Mouse (Mus musculus) neural tube, embryonic 13.5 days (tissue): ENCODE results near the gene Cdca8. TPM values are rescaled to one million over a fixed set of nuclear protein-coding genes. Genes with fewer than 3 reads are reported as not detected.

Experiments
- ATAC-seq: fragments of 200-750 bp; cut with Nextera tagmentation; 2 replicates; pipeline ENCODE4 v1.8.0; 2017; ENCODE audit warnings: low read depth, mild to moderate bottlenecking, moderate TSS enrichment, moderate library complexity
- H3K27ac ChIP-seq: fragments of 300-500 bp; sonication (generic); replicated peaks from 2 replicates; pipeline ENCODE4 v1.5.1; 2015; ENCODE audit warnings: moderate library complexity, mild to moderate bottlenecking, inconsistent platforms
- H3K27me3 ChIP-seq: fragments of 300-500 bp; sonication (generic); 2 replicates; pipeline ENCODE4 v1.6.1; 2015; ENCODE audit warnings: mild to moderate bottlenecking, inconsistent platforms
- H3K36me3 ChIP-seq: fragments of 300-500 bp; sonication (generic); 2 replicates; pipeline ENCODE4 v1.6.1; 2015; ENCODE audit warnings: mild to moderate bottlenecking, inconsistent platforms
- H3K4me1 ChIP-seq: fragments of 300-500 bp; sonication (generic); replicated peaks from 2 replicates; pipeline ENCODE4 v1.6.1; 2015; ENCODE audit warnings: inconsistent platforms
- H3K4me2 ChIP-seq: fragments of 300-500 bp; sonication (generic); 2 replicates; pipeline ENCODE4 v1.6.1; 2015; ENCODE audit warnings: inconsistent platforms, mild to moderate bottlenecking, moderate library complexity
- H3K4me3 ChIP-seq: fragments of 300-500 bp; sonication (generic); 2 replicates; pipeline ENCODE4 v1.5.1; 2015; ENCODE audit warnings: mild to moderate bottlenecking, inconsistent platforms
- H3K9ac ChIP-seq: fragments of 300-500 bp; sonication (generic); 2 replicates; pipeline ENCODE4 v1.6.1; 2015; ENCODE audit warnings: moderate library complexity, mild to moderate bottlenecking, inconsistent platforms
- H3K9me3 ChIP-seq: fragments of 300-500 bp; sonication (generic); 2 replicates; pipeline ENCODE4 v1.6.1; 2016; ENCODE audit warnings: inconsistent platforms
- WGBS: fragments of 180-500 bp; shearing (Covaris S2); methylation state at CpG from one replicate; pipeline ENCODE4 v1.1.7; 2015; 5-methylcytosine and 5-hydroxymethylcytosine counted together
- polyA plus RNA-seq: library from polyadenylated mRNA; unstranded; fragments of >200 nt; fragmentation: Nextera tagmentation; extraction: Ambion mirVana; gene quantifications from 2 replicates; pipeline ENCODE4 v1.2.1, GENCODE M21; 2015

Gene Cdca8
- polyA plus RNA-seq, 1 experiment from 2014 or later = 30.1 TPM

DNA sequence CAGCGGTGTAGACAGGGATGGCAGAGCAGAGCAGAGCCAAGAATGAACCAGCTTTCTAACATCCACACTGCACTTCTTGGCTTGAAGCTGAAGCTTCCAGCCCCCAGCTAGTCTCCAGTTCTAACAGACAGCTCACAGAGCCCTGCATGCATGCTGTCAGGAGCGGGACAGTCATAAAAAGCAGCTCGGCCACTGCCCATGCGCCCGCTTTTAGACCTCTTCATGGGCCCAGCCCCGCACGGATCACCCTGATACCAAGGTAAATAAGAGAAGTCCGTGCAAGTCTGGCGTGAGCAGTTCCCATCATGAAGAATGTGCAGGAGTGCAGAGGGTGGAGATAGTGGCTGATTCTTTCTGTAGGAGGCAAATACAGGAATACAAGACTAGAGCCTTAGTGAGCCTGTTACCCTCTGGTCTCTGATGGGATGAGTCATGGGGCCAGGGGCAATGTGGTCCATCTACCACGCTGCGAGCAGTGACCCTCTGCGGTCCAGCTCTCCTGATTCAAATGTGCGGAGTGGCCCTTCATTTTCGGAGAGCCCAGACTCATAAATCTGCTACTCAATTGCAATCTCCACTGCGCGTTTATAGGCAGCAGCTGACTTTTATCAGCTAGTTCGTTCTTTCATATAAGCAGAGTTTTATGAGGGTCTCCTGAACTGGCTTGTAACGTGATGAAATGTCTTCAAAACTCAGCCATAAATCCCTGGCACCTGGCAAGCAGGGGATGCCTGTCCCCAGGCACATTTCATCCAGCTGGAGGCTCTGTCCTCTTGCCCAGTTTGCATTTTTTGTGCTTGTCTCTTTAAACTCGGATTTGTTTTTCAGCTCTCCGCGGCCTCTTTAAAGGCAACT is 11.3 kb upstream of the Cdca8 start:
- Histone ChIP-seq H3K27me3 (no peaks in the 10 kb centered on the region), H3K9me3 (no peaks in the 10 kb centered on the region), H3K4me2 (no peak overlapping the region), H3K9ac (no peak overlapping the region; the same call in 1 of the 2 replicates), H3K4me1 (0 out of 2 replicates have a peak, but pooled peaks cover 8% of the 10 kb centered on the region), H3K27ac (no peak overlapping the region), H3K36me3 (no peaks in the 10 kb centered on the region), H3K4me3 (no peak overlapping the region)
- no peak for ATAC-seq
- WGBS = 57% methylated on average over 21 of the region's 21 CpGs

DNA sequence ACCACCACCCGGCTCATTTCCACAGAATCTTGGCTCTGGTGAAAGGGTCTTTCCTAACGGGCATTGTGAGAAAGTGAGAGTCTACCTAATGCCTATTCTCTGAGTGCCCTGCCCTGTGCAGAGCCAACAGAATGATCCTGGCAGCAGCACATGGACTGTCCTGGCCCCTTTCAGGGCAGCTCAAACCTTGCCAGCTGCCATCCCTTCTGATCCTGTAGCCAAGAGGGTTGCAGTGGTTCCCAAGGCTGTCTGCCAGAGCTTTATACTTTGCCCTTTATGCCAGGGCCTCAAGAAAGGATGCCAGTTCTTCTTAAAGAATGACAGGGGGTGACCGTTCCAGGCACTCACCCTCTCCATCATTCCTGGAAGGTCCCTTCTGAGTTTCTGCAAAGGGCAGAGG is 10.4 kb upstream of the Cdca8 start:
- no peak for ATAC-seq

DNA sequence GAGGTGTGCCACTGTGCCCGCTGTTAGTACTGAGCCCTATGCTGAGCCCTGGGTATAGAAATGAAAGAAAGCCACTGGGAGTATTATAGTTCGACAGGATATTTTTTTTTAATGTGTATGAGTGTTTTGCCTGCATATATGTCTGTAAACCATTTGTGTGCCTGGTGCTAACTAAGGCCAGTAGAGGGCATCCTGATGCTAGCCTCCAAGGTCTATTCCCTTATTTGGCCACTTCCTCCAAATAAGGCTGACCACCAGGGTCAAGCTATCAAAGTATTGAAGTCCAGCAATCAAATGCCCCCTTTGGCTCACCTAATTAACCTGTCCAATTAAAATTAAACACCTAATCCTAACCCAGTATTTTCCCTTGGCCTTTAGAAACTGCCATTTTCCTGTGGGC is 5.8 kb upstream of the Cdca8 start:
- H3K4me2 ChIP-seq = no peak overlapping the region
- no peak overlapping the region for H3K4me3 ChIP-seq
- 62% methylated on average over 2 of the region's 2 CpGs for whole genome bisulfite sequencing
- peaks cover 24% of the 10 kb centered on the region for H3K36me3 ChIP-seq
- no peaks in the 10 kb centered on the region for H3K4me1 ChIP-seq
- H3K9ac ChIP-seq = no peak overlapping the region
- H3K27me3 ChIP-seq = no peaks in the 10 kb centered on the region
- no peak for ATAC-seq
- no peak overlapping the region for H3K27ac ChIP-seq
- H3K9me3 ChIP-seq = no peaks in the 10 kb centered on the region

More for the DNA sequence above, 10.4 kb upstream of the Cdca8 start:
- Histone ChIP-seq H3K9ac (no peak overlapping the region), H3K27ac (no peak overlapping the region), H3K27me3 (no peaks in the 10 kb centered on the region), H3K9me3 (no peaks in the 10 kb centered on the region), H3K4me1 (0 out of 2 replicates have a peak, but pooled peaks cover 8% of the 10 kb centered on the region), H3K4me2 (no peak overlapping the region), H3K36me3 (no peaks in the 10 kb centered on the region), H3K4me3 (no peak overlapping the region)
- 81% methylated on average over 3 of the region's 3 CpGs for WGBS

DNA sequence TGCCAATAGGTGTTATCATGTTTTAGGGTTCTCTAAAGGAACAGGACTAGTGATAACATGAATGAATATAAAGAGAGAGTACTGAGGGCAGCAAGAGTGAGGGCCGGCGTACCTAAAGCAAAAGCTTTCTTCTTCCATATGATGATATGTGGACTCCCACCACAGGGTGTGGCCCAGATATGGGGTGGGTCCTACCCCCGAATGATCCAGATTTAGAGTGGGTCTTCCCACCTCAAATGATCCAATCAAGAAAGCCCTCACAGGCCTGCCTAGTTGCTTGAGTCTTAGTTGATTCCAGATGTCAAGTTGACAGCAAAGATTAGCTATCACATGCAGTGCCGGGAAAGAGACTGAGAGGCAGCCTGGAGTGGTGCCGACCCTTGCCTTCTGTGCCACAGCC is 4.7 kb upstream of the Cdca8 start:
- no peak for ATAC-seq
- WGBS = 90% methylated on average over 5 of the region's 5 CpGs
- no peaks in the 10 kb centered on the region for H3K4me1 ChIP-seq

DNA sequence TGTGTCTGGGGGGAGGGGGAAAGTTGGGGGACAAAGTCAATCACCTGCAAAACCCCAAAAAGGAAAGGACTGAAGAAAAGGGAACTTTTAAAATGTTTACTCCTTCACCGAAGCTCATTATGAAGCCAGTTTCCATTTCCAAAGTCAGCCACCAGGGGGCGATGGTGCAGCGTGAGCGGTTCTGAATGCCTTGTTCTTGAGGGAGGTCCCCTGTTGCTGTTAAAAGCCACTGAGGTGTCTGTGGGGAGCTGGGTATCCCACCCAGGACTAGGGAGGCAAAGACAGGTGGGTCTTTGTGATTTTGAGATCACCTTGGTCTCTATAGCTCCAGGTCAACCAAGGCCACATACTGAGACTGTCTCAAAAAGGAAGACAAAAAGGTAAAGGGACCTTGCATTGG is 3.9 kb upstream of the Cdca8 start:
- WGBS = 10% methylated on average over 4 of the region's 4 CpGs
- peak; percentile 70 for ATAC-seq
- no peak overlapping the region for H3K4me3 ChIP-seq
- no peaks in the 10 kb centered on the region for H3K27me3 ChIP-seq
- H3K9ac ChIP-seq = no peak overlapping the region
- peaks cover 5% of the 10 kb centered on the region for H3K4me1 ChIP-seq
- no peaks in the 10 kb centered on the region for H3K9me3 ChIP-seq
- H3K4me2 ChIP-seq = no peak overlapping the region
- no peak overlapping the region for H3K27ac ChIP-seq
- H3K36me3 ChIP-seq = peaks cover 36% of the 10 kb centered on the region

More for the DNA sequence above, 4.7 kb upstream of the Cdca8 start:
- H3K36me3 ChIP-seq = peaks cover 32% of the 10 kb centered on the region
- H3K27ac ChIP-seq = no peak overlapping the region
- no peak overlapping the region for H3K4me3 ChIP-seq
- H3K4me2 ChIP-seq = no peak overlapping the region
- no peaks in the 10 kb centered on the region for H3K27me3 ChIP-seq
- no peak overlapping the region for H3K9ac ChIP-seq
- H3K9me3 ChIP-seq = no peaks in the 10 kb centered on the region

DNA sequence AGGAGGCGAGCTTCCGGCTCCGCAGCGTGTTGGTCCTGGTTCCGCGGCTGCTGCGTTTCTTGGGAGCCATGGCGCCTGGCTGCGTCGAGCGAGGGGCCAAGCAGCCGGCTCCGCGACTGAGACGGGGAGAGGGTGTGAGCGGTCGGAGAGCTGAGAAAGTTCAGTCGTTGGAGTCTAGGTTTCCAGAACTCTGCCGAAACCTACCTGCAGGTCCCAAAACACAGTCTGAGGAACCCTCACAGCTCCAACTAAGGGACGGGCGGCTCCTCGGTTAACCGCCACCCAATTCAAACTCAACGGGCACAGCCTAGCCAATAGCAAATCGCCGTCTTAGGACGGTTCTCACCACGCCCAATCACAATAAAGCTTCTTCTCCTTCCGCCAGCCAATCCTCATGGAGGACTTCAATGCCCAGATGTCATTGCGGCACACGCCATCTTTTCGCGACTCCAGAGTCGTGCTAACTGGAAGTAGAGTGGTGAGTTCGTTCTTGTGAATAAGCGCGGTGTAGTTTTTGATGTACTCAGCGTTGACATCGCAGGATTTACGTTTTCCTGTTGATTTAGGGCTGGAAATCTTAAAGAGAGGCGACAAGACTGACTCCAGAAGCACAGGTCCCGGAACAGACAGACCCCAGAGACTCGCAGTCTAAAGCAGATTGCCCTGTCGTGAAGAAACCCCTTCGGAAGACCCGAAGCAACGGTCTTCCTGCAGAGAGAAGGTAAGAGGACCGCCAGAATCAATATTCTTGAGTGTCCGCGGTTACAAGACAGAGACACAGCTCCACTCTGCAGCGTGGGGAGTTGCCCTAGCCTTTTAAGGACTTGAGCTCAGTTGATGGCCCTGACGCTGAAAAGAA is 2.3 kb downstream of the Cdca8 start, which contains the start of gene 9930104L06Rik:
Gene 9930104L06Rik (plus strand): TSS at position 436 of the 859 bp plus-strand sequence.
- no peaks in the 10 kb centered on the region for H3K9me3 ChIP-seq
- WGBS = under 1% methylated on average over 52 of the region's 52 CpGs
- peak; percentile 99 for ATAC-seq

DNA sequence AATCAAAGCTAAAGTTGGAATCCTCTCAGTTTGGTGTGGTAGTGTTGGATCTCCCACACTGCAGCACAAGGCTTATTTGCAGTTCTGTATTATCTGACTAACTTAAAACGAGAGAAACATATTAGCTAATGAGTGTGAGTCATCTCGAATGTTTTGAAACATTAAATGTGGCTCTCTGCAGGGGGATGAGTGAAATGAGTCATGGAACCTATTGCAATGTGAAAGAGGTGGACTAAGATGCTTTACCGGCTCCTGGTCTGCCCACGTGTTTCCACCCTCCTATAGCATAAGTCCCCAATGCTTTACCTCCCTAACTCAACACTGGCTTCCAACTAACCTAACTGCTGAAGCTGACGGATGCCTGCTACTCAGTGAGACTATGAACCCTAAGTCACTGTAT is 11.0 kb downstream of the Cdca8 start:
- Histone ChIP-seq H3K27me3 (no peaks in the 10 kb centered on the region), H3K4me3 (no peak overlapping the region), H3K9ac (no peak overlapping the region), H3K36me3 (peaks cover 36% of the 10 kb centered on the region), H3K27ac (no peak overlapping the region), H3K4me2 (no peak overlapping the region), H3K9me3 (no peaks in the 10 kb centered on the region), H3K4me1 (no peaks in the 10 kb centered on the region)
- WGBS = 91% methylated on average over 5 of the region's 5 CpGs
- ATAC-seq = no peak

More for the DNA sequence above, 2.3 kb downstream of the Cdca8 start, which contains the start of gene 9930104L06Rik:
- H3K4me3 ChIP-seq = peak within 1 kb of the TSS; percentile 70
- peak within 1 kb of the TSS; percentile 82 for H3K9ac ChIP-seq
- peak within 1 kb of the TSS; percentile 91 for H3K4me2 ChIP-seq
- H3K36me3 ChIP-seq = peaks cover 28% of the 10 kb centered on the region
- no peak within 1 kb of the TSS for H3K27ac ChIP-seq
- no peaks in the 10 kb centered on the region for H3K27me3 ChIP-seq
- H3K4me1 ChIP-seq = peaks cover 24% of the 10 kb centered on the region

DNA sequence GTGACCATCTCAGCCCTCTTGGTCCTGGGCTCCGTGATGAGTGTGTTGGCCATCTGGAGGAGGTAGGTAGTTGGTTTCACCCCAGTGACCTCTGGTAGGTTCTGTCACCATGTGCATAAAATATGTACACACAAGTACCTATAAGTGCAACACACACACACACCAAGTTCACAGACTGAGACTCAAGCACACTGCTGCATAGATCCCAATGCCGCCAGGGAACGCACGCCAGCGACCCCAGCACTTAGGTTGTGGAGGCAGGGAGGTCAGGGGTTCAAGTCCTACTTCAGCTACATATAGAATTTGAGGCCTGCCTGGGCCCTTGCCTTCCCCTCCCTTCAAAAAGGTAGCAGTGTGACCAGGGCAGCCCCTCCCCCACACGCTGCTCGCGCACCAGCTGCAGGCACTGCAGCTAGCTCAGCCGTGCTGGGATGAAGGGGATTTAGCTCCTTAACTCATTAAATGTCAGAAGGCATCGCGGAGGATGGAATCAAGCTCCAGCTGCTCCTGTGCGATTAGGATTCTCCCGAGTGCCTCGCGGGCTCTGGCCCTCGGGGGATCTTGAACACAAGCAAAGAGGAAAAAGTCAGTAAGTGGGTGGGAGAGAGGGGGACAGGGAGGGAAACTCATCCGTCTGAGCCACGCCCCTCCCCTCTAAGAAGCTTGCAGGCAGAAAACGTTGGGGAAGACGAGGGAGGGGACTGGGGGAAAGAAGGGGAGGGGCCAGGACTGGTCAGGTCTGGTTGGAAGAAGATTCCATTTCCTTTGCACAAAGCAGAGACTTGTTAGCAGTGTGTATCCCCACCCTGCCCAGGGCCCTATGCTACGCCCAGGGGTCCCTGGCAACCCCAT is 32.9 kb downstream of the Cdca8 start:
- Histone ChIP-seq H3K36me3 (no peaks in the 10 kb centered on the region), H3K4me1 (peaks cover 21% of the 10 kb centered on the region), H3K27me3 (no peaks in the 10 kb centered on the region), H3K9ac (peak overlapping the region; percentile 58), H3K27ac (peak overlapping the region; percentile 78), H3K9me3 (no peaks in the 10 kb centered on the region), H3K4me2 (peak overlapping the region; percentile 46), H3K4me3 (peak overlapping the region; percentile 15; the same call in 1 of the 2 replicates)
- WGBS = 12% methylated on average over 21 of the region's 21 CpGs
- peak; percentile 81 for ATAC-seq

DNA sequence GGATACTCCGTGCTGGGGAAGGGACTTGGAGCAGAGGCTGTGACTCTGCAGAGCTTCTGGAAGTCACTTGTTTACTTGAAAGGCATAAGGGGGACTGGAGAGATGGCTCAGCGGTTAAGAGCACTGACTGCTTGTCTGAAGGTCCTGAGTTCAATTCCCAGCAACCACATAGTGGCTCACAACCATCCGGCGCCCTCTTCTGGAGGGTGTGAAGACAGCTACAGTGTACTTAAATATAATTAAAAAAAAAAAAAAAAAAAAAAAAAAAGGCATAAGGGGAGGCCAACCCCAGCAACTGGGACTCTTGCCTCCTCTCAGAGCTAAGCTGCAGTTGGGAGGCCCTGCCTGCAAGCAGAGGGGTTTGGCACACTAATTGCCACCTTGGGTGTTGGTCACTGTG is 33.7 kb downstream of the Cdca8 start:
- H3K36me3 ChIP-seq = no peaks in the 10 kb centered on the region
- no peak for ATAC-seq
- no peak overlapping the region for H3K4me2 ChIP-seq
- peaks cover 21% of the 10 kb centered on the region for H3K4me1 ChIP-seq
- WGBS = 74% methylated on average over 4 of the region's 4 CpGs
- no peaks in the 10 kb centered on the region for H3K27me3 ChIP-seq
- H3K9me3 ChIP-seq = no peaks in the 10 kb centered on the region
- no peak overlapping the region for H3K9ac ChIP-seq
- peak overlapping the region; percentile 78; the same call in 1 of the 2 replicates for H3K27ac ChIP-seq
- H3K4me3 ChIP-seq = no peak overlapping the region

DNA sequence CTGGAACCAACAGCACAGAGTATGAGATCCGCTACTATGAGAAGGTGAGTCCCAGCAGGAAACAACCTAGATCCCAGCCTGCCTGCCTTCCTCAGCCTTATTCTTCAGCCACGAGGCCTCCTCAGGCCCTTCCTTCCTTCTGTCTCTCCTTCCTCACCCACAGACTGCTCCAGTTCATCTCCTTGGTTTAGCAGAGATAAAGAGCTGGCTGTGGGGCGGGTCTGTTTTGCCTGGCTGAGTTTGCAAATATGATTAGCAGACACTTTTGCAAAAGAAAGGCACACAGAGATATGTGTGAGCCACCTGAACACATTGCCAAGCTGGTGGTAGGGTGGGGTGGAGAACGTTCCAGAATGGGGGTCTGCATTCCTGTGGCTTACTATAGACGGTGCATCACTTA is 39.2 kb downstream of the Cdca8 start:
- Histone ChIP-seq H3K9ac (no peak overlapping the region), H3K4me2 (no peak overlapping the region), H3K4me1 (peaks cover 14% of the 10 kb centered on the region; the same call in 1 of the 2 replicates), H3K27ac (no peak overlapping the region), H3K4me3 (no peak overlapping the region), H3K9me3 (no peaks in the 10 kb centered on the region), H3K27me3 (peaks cover 20% of the 10 kb centered on the region), H3K36me3 (no peaks in the 10 kb centered on the region)
- ATAC-seq = no peak
- 64% methylated on average over 5 of the region's 5 CpGs for WGBS

DNA sequence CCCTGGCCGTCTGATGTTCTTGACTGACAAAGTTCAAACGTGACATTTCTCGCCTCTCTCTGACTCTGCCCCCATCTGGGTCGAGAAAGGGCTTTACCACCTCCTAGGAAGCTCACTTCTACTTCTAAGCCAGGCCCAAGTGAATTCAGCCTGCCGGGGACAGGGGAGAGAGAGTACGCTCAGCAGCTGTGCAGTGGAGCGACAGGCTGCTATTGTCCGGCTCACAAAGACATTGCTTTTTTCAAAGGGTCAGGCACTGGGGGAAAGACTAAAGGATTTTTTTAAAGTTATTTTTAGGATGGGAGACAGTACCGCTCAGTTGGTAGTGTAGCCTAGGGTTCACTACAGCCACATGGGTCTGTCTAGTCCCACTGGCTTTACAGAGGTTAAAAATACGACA is 40.7 kb downstream of the Cdca8 start:
- WGBS = 14% methylated on average over 10 of the region's 10 CpGs

More for the DNA sequence above, 40.7 kb downstream of the Cdca8 start:
- Histone ChIP-seq H3K9ac (no peak overlapping the region), H3K36me3 (no peaks in the 10 kb centered on the region), H3K27me3 (peaks cover 35% of the 10 kb centered on the region), H3K9me3 (no peaks in the 10 kb centered on the region), H3K4me2 (no peak overlapping the region), H3K4me1 (peaks cover 29% of the 10 kb centered on the region), H3K4me3 (no peak overlapping the region), H3K27ac (no peak overlapping the region)
- no peak for ATAC-seq
